Mouse (Mus musculus) T-helper 1 cell (primary cell): Measurements from ENCODE around the gene Abcf1.
"Not testable (repeated sequence)": the region's sequence is repeated elsewhere in the genome, so short reads cannot be mapped to it uniquely, and the experiment has no call there.

Source experiments
- in situ Hi-C: fragments of 300-600 bp; cut with MboI, MseI; formaldehyde crosslinking; loops from one replicate; pipeline ENCODE4 v1.15.1; 2025; ENCODE audit warnings: high pct_unique_total_duplicates

Abcf1 gene

DNA sequence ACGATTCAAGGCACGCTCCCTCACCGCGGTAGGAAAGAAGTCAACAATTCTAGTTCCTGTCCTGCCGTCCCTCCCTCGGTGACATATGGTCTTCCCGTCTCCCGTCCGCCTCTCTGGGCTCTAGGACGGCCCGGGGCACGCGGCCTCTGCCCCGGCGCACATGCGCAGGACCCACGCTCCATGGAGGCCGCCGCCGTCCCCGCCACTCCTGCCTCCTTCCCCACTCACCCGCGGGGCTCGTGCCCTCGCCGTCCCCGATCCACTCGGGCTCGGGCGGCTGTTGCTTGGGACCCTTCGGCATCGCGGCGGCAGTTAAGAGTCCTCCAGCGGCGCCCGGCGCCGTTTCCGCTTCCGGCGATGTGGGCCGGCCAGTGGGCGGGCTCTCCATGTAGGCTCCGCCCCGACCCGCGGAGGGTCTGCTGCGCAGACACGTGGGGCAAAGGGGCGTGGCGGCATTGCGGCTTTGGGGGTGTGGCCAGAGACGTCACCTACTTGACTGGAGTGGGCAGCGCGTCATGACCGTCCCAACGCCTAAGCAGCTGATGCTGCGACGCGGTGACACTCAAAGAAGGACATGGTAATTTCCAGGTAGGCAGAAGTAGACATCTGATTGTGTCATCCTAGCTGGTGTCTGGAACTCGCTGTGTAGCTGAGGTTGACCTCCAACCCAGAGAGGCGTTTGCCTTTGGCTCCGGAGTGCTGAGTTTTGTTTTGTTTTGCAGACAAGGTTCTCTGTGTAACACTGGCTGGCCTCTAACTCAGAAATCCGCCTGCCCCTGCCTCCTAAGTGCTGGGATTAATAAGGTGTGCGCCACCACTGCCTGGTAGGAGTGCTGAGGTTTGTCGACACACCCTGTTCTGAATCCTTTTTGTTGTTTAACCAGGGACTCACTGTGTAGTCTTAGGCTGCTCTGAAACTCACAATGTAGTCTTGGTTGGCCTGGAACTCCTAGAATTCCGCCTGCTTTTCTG, at the start of gene Abcf1:
Abcf1 (minus strand) TSS at position 344 of the 972 bp plus-strand sequence.
- in situ Hi-C loops: loop anchor here (5.0 kb wide), 1 partner anchor 42 kb away; no protein-coding TSS in a partner anchor

DNA sequence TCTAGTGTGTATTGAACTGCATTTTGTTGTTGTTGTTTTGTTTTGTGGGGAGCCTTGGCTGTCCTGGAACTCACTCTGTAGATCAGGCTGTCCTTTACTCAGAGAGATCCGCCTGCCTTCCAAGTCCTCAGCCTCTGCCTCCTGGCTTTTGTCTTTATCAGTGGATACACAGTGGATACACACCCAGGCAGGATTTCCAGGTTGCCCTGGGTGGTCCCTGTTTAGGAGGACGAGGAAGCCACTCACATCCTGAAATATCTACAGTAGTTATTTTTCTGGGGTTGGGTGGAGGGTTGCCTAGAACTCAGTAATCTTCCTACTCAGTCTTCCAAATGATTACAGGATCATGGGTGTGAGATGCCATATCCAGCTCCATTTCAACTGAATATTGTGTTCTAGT, 49.4 kb upstream of the Abcf1 start:
- in situ Hi-C loops: no loop called here

DNA sequence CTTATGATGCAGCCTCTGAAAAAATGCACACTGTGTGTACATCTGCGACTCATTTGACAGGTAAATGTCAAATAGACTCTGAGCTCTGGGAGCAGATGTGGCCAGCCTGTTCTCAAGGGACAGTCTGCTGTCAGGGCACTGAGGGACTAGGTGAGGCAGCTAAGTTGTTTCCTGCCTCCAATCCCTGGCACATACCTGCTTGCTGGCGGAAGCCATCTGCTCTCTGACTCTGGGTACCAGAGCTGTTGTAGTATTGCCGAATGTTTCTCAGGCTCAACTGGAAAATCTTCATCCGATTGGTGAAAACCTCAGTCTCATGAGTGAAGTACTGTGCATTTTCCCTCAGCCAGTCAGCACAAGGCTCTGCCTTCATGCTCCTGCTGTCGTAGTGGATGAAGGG, 47.5 kb upstream of the Abcf1 start:
- in situ Hi-C loops: no loop called here

DNA sequence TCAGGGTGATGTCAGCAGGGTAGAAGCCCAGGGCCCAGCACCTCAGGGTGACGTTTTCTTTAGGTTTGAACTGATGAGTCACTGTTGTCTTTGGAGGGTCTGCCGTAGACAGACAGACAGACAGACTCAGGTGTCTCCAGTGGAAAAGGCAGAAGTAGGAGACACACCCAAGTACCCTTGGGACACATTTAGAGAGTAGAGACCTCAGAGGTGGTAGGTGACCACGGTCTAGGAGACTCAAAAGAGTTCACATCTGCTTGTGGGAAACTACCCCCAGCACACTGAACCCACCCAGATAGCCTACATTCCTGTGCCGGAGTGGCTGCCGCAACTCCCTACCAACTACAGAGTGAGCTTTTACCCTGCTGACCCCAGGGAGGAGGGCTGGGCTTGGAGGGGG, 45.4 kb upstream of the Abcf1 start:
- in situ Hi-C loops: no loop called here

DNA sequence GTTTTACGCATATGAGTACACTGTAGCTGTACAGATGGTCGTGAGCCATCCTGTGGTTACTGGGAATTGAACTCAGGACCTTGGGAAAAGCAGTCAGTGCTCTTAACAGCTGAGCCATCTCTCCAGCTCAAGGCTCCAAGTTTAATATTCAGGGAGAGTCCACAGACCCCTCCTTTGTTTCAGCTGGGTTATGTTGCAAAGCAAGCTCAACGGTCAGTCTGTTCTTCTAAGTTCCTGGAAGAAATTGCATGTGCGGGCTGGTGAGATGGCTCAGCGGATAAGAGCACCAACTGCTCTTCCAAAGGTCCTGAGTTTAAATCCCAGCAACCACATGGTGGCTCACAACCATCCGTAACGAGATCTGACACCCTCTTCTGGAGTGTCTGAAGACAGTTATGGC, 34.8 kb upstream of the Abcf1 start:
- in situ Hi-C loops: not testable (repeated sequence)

DNA sequence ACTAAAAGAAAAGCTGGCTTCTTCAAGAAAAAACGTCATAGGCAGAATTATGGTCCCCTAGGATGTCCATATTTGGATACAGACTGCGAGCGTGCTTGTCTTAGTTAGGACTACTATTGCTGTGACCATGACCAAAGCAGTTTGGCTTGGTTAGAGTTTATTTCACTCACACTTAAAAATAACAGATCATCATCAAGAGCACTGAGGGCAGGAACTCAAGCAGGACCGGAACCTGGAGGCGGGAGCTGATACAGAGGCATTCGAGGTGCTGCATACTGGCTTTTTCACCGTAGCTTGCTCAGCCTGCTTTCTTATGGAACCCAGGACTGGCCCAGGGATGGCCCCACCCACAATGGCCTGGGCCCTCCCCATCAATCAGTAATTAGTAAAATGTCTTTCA, 33.8 kb upstream of the Abcf1 start:
- in situ Hi-C loops: no loop called here

DNA sequence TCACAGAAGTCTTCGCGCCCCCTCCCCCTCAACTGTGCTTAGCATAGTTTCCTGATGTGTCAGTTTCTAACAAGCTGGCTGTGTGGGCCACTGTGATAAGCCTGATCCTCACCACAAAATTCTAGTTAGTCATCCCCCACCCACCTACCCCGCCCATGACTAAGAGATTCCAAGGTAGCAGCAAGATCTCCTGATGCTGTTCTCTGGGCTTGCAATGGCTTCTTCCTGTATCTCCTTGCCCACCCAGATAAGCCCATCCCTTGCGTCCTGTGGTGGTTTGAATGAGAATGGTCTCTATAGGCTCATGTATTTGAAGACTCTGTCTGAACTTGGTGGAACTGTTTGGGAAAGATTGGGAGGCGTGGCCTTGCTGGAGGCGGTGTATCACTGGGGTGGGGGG, 32.4 kb upstream of the Abcf1 start:
- in situ Hi-C loops: no loop called here

DNA sequence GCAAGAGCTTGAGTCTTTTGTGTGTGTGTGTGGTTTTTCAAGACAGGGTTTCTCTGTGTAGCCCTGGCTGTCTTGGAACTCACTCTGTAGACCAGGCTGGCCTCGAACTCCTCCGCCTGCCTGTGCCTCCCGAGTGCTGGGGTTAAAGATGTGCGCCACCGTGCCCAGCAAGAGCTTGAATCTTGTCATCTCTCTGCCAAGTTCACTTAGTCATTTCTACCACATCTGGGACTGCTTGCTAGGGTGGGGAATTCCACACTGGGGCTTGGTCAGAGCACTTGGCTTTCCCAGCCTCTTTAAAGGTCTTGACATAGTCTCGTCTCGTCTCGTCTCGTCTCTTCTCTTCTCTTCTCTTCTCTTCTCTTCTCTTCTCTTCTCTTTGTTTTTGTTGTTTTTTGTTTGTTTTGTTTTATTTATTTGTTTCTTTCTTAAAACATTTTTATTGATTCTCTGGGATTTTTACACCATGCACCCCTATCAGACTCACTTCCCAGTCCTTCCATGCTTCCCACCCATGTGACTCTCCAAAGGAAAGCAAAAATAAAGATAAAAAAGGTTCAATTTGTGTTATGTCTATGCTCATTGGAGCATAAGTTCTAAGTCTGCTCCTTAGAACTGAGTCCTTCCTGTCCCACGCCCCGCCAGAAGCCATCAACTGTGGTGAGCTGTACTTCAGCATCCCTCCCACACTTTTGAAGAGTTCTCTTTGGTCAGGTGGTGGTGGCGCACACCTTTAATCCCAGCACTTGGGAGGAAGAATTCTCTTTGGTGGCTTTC, 31.7 kb upstream of the Abcf1 start:
- in situ Hi-C loops: no loop called here

DNA sequence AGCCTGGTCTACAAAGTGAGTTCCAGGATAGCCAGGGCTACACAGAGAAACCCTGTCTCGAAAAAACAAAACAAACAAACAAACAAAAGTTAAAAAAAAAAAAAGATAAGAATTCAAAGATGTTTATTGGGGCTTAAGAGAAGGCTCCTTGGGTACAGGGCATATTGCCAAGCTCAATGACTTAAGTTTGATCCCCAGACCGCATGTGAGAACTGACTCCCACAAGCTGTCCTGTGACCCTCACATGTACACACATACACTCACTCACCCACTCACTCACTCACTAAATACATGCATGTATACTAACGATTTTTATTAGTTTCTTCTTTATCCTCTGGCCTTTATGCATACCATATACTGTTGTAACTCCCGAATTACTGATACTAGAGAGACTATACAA, 30.8 kb upstream of the Abcf1 start:
- in situ Hi-C loops: no loop called here

DNA sequence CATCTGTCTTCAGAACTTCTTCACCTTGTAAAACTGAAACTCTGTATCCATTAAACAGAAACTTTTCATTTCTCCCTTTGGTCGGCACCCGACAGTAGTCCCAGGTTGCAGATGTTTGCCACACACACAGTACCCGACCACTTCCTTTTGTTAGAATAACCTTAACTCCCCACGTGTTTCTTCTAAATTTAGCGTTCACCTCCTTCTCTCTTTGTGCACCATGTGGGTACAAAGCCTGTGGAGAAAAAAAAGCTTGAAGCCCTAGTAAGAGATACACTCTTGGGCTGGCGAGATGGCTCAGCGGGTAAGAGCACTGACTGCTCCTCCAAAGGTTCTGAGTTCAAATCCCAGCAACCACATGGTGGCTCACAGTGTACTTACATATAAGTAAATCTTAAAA, 29.8 kb upstream of the Abcf1 start:
- in situ Hi-C loops: loop anchor here (5.0 kb wide), 2 partner anchors 33 to 113 kb away; partner anchors contain the start of gene H2-T23

DNA sequence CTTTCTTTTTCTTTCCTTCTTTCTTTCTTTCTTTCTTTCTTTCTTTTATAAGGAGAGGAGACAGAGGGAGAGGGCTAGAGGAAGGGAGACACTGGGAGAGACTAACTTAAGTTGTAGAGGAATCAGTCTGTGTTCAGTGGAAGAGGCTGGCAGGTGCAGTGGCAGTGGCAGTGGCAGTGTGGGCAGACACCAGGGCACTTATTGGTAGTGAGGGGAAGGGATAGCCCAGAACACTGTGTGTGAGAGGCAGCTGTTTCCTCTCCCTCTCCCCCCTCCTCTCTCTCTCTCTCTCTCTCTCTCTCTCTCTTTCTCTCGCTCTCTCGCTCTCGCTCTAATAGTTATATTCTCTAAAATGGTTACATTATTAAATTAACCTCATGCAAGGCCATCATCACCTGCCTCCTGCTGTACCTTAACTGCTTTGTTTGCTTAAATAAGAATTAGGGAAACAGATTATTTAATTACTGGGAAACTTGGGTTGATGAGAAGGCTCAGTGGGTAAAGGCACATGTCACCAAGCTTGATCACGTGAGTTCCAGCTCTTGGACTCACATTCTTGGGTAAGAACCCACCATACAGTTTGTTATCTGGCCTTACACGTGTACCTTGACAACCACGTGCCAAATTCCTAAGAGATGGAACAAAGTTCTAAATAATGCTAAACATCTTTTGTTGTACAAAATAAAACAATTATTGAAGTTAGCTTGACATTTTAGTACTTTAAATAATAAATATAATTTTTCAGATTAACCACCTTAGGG, 29.2 kb upstream of the Abcf1 start:
- in situ Hi-C loops: loop anchor here (5.0 kb wide), 2 partner anchors 34 to 114 kb away; partner anchors contain the start of gene H2-T23

DNA sequence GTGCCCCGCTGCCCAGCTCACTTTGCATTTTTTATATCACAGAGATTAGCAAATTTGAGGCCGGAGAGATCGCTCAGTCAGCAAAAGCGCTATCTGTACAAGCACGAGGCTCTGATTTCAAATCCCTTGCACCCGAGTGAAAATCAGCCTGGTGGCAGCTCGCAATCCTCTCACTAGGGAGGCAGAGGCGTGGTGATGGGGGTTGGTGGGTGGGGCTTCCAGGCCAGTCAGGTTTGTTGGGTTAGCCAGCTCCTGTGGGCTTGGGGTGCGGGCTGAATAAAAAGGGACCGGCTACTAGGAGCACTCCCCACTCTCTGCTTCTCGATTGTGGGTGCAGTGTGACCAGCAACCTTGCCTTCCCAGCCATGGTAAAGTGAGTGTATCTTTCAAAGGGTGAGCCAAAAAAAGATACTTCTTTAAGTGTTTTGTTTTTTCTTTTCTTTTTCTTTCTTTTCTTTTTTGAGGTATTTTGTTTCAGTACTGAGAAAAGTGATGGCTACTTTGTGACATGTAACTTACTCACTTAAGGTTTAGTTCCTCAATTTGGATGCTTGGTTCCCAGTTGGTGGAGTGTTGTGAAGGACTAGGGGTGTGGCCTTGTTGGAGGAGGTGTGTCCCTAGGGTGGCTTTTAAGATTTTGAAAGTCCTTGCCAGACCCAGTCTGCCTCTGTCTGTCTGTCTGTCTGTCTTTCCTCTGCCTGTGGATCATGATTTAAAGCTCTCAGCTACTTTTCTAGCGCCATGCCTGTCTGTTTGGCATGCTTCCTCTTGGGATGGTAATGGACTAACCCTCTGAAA, 28.4 kb upstream of the Abcf1 start:
- in situ Hi-C loops: loop anchor here (5.0 kb wide), 2 partner anchors 34 to 114 kb away; partner anchors contain the start of gene H2-T23

DNA sequence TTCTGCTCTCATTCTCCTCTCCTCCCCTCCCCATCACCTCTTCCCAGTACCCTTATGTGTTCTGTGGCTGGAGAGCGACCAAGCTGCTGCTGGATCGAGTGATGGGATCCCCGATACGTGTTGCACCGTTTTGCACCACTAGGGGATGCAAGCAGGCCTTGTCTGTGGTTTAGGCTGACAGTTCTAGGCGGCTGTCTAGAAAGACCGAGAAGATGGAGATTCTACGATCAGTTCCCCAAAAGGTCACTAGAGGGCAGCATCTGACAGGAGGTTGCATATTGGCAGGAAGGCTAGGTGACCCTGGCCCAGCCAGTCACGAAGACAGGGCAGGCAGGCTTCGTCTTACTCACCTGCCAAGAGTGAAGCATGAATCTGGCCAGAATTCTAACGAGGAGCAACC, 27.4 kb upstream of the Abcf1 start:
- in situ Hi-C loops: loop anchor here (5.0 kb wide), 2 partner anchors 35 to 115 kb away; partner anchors contain the start of gene H2-T23

DNA sequence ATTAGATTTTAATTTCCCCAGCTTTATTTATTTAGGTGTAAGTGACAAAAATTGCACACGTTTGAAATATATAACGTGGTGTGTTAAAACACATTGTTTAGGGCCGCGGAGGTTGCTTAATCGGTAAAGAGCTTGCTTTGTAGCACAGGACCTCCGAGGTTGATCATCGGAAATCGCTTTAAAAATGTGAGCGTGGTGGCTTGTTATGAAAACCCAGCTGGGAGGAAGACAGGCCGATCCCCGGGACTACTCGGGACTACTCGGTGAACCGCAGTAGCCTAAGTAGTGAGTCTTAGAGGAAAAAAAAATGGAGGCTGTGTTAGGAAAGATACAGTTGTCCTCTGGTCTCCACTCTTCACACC, 25.3 kb upstream of the Abcf1 start:
- in situ Hi-C loops: loop anchor here (5.0 kb wide), 2 partner anchors 37 to 117 kb away; partner anchors contain the start of gene H2-T23

DNA sequence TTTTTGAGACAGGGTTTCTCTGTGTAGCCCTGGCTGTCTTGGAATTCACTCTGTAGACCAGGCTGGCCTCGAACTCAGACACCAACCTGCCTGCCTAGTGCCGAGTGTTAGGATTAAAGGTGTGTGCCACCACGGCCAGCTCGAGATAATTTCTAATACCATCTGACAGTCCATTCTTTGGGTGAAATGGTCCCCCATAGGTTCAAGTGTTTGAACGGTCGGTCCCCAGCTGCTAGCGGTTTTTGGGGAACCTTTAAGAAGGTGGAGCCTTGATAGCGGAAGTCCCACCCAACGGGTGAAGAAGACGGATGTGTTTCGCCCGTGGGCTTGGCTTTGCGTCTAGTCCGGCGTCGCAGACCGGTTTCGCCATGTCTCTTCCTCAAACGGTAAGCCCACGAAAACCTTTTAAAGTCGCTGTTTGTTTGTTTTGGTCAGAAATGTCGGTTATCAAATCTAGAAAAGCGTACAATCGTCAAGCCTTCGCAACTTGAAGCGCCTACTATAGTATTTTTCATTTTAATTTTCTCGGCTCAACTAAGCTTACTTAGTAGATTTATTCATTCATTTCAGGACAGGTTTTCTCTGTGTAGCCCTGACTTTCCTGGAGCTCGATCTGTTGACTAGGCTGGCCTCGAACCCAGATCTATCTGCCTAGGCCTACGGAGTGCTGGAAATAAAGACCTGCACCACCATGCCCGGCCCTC, 24.8 kb upstream of the Abcf1 start:
- in situ Hi-C loops: no loop called here

DNA sequence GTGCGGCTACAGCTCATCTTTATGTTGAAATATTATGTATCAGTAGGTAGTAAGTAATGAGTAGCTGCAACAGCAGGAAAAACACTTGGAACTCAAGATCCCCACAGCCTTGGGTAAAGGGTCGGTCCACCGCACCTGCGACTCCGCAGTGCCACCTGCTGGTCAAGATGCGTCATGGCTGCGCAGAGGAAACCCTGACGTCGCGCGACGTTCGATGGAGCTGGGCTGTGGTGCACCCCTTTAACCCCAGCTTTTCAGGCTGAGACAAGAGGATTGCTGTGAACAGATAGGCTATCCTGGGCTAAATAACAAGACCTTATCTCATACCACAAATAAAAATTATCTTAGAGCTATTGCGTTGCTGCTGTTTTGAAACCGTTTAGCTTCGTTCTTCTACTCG, 24.1 kb upstream of the Abcf1 start:
- in situ Hi-C loops: no loop called here

DNA sequence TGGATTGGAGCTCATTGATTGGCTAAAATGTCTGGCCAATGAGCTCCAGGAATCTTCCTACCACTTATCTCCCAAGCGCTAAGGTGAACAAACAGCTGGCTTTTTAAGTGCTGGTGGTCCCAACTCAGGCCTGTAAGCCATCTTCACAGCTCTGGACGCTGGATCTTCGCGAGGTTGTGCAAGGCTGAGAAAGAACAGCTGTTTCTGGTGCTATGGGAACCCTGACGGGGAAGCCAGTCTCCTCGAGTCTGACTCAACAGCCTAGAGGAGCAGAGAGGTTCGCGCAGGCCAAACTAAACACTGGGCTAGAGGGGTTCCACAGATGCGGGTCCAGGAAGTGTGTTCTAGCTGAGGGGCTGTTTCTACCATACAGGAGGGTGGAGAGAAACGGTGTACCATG, 22.2 kb upstream of the Abcf1 start:
- in situ Hi-C loops: no loop called here

DNA sequence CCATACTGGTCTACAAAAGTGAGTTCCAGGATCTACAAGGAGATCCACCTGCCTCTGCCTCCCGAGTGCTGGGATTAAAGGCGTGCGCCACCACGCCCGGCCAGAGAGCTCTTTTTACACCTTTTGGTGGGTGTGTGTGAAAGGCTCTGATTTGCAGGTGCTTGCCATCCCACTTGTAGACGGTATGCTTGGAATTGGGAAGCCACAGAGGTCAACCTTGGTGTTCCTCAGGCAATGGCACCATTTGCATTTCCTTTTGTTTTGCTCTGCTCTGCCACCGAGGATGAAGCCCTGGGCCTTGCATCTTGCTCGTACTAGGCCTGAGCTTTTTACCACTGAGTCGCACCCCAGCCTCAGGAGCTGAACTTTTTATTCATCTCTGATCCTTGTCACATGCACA, 12.2 kb upstream of the Abcf1 start:
- in situ Hi-C loops: no loop called here

DNA sequence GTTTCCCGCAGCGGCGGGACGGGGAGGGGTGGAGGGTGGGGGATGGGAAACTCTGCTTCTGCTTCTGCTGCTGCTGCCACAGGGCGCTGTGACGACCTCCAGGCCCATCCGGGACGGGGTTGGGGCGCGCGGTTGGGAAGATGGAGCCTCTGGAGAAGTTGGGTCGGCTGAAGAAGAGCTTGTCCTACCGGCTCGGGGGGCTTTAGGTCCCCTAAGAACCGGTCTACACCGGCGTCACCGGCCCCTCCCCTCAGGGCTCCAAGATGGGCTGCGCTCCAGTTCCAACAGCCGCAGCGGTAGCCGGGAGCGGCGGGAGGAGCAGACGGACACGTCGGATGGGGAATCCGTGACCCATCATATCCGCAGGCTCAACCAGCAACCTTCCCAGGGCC, 10.8 kb upstream of the Abcf1 start:
- in situ Hi-C loops: no loop called here
